Mouse (Mus musculus): ENCODE data around the gene Degs2. TPM values are rescaled to one million over a fixed set of nuclear protein-coding genes. Genes with fewer than 3 reads are reported as not detected.

Gene Degs2
- total RNA-seq, 2 experiments from 2014 or later, result 0.28 TPM; not detected in 1

- no peak for DNase-seq (ENCODE audit: low spot score)
These were observed 48.5 kb downstream of the Degs2 start for GRCm38 (mm10) chr12:108653358-108654335.

DNA sequence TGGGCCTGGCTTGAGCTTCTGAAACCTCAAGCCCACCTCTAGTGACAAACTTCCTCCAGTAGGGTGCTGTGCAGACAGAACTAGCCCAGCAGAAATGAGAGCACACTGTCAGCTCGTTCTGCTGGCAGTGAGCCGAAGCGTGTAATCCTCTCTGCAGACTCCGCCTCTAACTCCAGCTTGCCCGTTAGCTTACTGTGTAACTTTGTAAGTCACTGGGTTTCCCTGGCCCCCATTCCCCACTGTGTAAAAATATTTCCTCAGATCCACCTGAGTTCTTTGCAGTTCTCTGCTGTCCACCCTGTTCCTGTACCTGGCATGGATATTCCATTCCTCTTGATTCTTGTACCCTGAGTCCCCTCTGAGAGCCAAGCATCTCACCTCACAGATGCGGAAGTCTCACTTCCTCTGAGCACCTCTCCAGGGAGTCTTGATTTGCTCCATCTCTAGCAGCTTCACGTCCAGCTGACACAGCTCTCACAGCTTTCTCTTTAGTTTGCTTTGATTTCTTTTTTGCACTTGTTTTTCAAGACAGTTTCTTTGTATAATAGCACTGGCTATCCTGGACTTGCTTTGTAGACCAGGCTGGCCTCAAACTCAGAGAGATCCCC lies 51.0 kb downstream of the Degs2 start:
- peak; percentile 39 for DNase-seq (ENCODE audit: low spot score)

DNA sequence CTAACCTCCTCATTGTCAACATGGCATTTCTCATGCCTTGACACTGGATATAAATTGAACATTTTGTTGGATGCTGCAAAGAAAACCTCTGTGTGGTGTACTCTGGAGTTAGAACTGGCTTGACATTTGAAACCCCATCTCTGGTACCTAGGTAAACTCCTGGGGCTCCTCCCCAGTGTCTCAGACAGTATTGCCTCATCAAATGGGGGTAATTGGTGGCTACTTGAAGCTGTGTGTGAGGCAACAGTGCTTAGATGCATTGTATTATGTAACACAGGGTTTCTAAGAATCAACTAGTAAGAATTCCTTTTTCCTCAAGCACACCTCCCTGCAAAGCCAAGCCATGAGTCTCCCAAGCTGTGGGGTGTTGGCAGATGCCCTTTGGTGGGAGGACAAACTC lies 54.3 kb downstream of the Degs2 start:
- DNase-seq (ENCODE audit: low spot score), result no peak

DNA sequence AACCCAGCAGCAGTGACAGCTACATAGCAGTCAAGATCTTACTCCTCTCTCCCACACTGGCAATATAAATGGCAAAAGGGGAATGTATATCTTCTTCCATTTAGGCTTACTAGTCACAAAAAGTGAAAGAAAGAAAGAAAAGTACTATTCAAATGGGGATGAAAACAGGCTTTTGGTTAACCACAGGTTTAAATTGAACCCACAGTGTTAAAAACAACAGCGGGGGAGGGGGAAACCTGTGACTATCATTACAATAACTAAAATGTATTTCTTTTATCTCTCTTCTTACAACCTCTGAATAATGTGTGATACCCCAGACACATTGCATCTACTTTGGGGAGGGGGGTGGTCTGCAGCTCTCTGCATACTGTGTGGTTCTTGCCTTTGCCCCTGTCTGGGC lies 55.9 kb downstream of the Degs2 start:
- DNase-seq (ENCODE audit: low spot score), result no peak

DNA sequence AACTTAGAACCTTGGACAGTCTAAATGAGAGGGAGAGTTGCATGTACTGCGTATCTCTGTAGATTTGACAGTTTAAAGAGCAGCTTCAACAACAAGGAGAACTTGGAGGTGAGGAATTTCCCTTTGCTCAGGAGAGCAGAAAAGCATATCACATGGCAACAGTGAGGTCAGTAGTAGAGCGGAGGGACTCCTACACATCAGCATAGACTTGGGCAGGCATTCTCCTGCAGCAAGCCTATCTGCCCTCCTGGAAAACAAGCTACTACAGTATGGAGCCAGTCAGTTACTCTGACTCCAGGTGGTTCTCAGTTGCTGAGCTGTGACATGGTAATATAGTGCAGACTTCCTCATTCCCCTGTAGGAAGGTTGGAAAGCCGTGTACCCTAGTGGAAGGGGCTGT lies 60.1 kb downstream of the Degs2 start:
- no peak for DNase-seq (ENCODE audit: low spot score)

DNA sequence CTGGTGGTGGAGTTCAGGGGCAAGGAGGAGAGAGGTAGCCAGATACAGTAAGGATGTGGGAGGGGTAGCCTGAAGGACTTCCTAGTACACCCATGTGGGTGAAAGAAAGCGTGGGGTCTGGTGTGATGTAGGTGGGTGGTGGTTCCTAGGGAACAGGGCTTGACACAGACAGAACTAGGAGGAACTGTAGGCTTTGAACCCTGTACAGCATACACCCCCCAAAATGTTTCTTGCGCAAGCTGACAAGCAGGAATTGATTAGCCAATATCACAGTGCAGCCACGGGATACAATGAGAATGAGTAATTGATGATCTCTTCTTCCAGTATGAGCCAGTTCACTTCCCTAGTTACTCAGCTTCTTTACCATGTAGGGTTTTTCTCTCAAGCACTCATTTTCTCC lies 63.0 kb downstream of the Degs2 start:
- no peak for DNase-seq (ENCODE audit: low spot score)

GRCm38 (mm10) chr12:108637440-108637839 lies 64.7 kb downstream of the Degs2 start:
- DNase-seq (ENCODE audit: low spot score), result no peak

GRCm38 (mm10) chr12:108635501-108635900 lies 66.6 kb downstream of the Degs2 start:
- DNase-seq (ENCODE audit: low spot score), result no peak

- no peak for DNase-seq (ENCODE audit: low spot score)
These were observed 68.1 kb downstream of the Degs2 start for GRCm38 (mm10) chr12:108634031-108634430.

DNA sequence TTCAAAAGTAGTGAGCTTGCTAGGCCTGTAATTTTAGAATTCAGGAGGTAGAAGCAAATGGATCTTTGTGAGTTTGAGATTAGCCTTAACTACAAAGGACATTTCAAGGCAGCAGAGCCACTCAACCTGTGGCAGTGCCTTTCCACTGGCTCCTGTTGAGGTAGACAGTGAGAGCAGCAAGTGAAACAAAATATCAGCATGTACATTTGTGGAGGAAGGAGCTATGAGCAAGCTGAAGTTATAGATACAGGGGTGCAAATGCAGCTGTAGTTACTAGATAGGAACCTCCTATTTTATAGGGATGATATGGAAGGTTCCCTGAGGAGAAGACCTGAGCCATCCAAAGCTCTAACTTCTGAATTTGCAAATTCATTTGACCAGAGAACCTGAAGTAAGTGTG lies 69.6 kb downstream of the Degs2 start:
- no peak for DNase-seq (ENCODE audit: low spot score)

DNA sequence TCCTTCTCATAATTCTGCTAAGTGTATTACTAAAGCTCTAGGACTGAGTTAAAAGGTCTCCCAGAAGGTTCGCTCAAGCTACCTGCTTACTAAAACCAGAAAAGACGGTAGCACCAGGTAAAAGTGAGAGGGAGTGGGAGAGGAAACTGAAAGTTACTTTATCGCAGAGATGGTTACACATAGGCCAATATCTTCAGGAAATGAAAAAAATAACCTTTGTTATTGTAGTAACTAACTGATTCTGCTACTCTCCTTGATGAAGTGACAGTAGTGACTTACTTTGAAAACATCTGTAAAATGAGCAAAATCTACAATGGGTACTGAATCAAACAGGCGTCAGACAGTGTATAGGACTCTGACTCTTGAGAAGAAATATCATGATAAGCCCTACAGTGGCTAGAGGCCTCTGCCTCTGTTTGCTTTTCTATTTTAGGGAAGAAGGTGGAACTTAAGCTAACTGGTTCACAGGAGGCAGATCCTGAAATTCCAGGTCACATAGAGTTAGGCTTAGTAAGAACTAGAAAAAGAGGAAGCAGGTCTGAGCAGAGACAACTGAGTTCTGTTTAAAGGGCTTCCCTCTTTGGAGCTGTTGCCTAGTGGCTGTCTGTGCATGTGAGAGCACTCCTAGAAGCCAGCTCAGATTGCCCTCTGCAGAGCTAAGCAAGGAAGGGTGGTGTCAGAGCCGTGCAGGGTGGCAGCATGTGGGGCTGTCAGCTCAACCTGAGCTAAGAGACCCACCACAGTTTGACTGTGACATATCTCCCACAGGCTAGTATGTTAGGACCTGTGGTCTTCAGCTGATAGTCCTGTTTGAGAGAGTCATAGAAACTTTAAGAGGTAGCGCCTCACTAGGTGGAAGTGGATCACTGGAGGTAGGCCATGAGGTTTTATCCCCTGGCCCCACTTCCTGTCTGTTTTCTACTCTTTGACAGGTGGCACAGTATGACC lies 71.1 kb downstream of the Degs2 start:
- no peak for DNase-seq (ENCODE audit: low spot score)

- DNase-seq (ENCODE audit: low spot score), result no peak
These were observed 72.6 kb downstream of the Degs2 start for GRCm38 (mm10) chr12:108629556-108629955.

Small RNAs within 50 kb of the gene (microRNA-seq; reads per million reads assigned to microRNA genes)
- not detected for gene Gm23872
- gene Mir342, result 634 reads per million, percentile 77 among the genes with 10 or more reads in this experiment

Other genes starting within 250 kb of the Degs2 start
- gene Evl, start 147.6 kb downstream of the Degs2 start, total RNA-seq (2021), result 1 to 10 TPM; 8.0 to 9.7 TPM
- gene Yy1, start 90.7 kb upstream of the Degs2 start, total RNA-seq (2021), result 10 to 100 TPM; 30.3 to 39.0 TPM
- gene Slc25a29, start 133.6 kb upstream of the Degs2 start, total RNA-seq (2021), result 1 to 10 TPM; 9.3 to 9.4 TPM
- 1 to 10 TPM; 4.8 to 6.1 TPM for gene Slc25a47, start 133.7 kb upstream of the Degs2 start, total RNA-seq (2021)
- 1 to 10 TPM; 2.7 to 4.1 TPM for gene Wdr25, start 191.3 kb upstream of the Degs2 start, total RNA-seq (2021)
- gene Wars, start 191.9 kb upstream of the Degs2 start, total RNA-seq (2021), result 10 to 100 TPM; 23.5 to 29.2 TPM

Measured in gastrocnemius, adult 18-20 months (tissue).